Mouse (Mus musculus) megakaryocyte, embryonic 14.5 days (primary cell): Measurements from ENCODE around the gene Gm49673.
"Not testable (repeated sequence)": the region's sequence is repeated elsewhere in the genome, so short reads cannot be mapped to it uniquely, and the experiment has no call there.

Source experiments
- FLI1 ChIP-seq: IDR thresholded peaks from 2 replicates; pipeline ENCODE4 v1.6.1; 2012; ENCODE audit warnings: low read length, inconsistent platforms, mixed read lengths
- GATA1 ChIP-seq: IDR thresholded peaks from 3 replicates; pipeline ENCODE4 v1.6.1; 2012; ENCODE audit warnings: mixed read lengths, low read length, inconsistent platforms, borderline replicate concordance

- TF ChIP-seq GATA1, FLI1: not testable (repeated sequence)
These were observed 51.9 kb downstream of the Gm49673 start for GRCm38 (mm10) chr17:8095653-8096052.
